Mouse (Mus musculus) ovary, postnatal 14 days (tissue): ENCODE measurements at regions not wholly inside any gene's neighbourhood (a gene's known extent, or its start where the extent isn't known, plus 50 kb on each side); places are given as distances from the start of the nearest gene placed in this dataset.
A peak's percentile ranks its signal among the peaks of the same experiment; 100 is the strongest.

ENCODE experiments used
- DNase-seq: peaks from one replicate; pipeline ENCODE4 v3.0.0; 2022; ENCODE audit warnings: low spot score

DNA sequence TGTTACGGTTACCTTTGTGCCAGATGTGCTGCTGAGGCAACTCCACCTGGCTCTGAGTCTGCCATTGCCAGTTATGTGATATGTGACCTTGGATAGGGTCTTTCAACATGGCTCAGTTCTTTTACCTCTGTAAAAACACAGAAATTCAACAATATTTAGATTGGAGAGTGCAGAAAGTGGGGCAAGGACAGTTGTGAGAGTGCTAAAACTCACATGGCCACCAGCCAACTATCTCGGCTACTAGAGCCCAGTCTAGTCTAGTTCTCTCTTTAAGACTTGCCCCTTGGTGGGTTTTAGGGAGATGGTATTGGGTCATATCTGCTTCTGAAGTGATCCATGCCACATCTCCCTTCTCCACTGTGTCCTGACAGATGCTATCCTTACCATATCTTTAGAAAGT lies 233.0 kb downstream of the Phf14 start:
- DNase-seq = no peak

DNA sequence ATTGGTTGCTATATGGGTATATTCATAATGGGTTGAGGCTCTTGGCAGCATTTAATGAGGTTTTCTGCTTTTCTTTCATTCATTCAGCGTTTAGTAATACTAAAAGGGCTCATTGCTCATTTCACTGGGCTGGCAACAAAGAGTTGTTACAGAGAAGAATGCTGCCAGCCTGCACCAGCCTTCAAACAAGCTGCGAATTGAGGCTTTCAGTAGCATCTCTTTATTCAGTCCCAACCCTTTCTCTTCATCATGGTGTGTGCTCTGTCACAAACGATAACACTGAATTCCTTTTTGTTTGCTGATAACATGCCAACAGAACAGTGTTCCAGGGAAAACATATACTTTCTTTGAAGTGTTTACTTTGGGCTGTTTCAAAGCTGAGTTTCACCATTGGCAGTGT lies 237.6 kb downstream of the Phf14 start:
- no peak for DNase-seq

DNA sequence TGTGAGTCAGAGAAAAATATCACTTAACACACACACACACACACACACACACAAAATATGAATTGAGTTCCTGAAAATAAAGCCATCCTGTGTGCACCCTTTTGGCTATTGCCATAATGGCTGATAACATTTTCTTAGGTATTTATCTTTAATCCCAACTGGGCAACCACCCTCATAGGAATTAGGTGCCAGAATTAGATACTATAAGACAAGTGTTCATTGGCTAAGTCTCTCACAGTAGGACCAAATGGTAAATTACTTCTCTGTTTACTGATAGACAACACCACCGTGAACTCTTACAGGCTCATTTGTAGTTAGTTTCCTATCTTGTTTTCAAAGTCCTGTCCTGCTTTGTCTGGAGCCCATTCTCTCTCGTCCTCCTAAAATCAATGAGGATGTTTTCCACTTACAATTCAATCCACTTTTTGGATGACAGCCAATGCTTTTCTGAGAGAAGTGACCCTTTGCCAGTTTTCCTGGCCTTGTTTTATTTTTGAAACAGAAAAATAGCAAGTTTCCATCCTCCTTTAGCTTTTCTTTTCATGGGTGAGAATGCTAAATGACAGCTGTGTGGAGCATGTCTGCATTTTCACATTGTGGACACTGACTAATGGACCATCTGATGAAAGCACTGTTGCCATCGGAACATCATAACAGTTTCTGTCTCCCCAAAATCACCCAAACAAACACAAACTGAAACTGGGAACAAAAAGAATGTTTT lies 243.2 kb downstream of the Phf14 start:
- DNase-seq = no peak

DNA sequence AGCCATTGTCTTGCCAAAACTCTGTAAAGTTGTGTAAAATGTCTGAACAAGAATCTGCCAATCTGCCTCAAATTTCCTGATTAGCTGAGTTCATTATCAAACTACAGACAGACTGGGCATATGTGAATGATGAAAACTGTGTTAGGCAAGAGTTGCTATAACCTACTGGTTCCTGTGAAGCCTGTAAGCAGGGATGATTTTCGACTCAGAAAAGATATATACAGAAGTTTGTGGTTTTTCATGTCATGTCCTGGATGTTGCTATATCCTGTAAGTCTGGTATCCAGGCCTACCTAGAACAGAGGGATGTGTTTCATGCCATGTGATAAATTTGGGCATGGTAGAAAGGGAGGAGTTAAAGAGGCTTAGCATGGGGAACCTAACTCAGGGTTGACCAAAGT lies 256.4 kb downstream of the Phf14 start:
- DNase-seq = no peak

DNA sequence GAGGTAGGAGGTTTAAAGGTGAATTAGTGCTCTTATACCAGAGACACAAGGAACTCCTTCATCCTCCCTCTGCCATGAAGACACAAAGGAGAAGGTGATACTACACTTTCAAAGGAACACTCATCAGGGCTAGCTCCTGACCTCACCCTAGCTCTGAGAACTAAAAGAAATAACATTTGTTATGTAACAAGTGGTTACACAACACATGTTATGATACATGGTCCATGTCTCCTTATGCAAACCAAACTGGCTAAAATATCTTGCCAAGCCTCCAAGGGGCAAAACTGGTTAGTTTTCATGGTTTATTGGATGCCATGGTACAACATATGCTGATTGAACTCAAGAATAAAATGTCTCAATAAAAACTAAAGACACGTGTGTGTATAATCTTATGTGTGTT lies 260.9 kb downstream of the Phf14 start:
- DNase-seq = no peak

DNA sequence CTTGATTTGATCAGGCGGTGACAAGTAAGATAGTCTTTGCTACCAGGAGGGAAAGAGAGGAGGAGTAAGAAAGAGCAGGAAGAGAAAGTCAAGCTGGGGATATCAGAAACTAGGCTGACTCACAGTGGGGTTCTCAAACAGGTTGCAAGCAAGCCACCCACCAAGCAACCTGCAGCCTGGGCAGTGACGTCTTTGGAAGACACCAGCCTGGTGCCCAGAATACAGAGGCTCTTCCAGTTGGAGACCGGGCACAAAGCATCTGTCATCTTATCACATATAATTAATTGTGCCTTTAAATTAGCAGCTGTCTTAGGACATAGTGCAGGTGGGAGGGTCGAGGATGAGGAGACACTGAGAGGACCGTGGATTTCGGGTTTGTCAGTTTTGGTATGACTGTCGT lies 261.8 kb downstream of the Phf14 start:
- no peak for DNase-seq

DNA sequence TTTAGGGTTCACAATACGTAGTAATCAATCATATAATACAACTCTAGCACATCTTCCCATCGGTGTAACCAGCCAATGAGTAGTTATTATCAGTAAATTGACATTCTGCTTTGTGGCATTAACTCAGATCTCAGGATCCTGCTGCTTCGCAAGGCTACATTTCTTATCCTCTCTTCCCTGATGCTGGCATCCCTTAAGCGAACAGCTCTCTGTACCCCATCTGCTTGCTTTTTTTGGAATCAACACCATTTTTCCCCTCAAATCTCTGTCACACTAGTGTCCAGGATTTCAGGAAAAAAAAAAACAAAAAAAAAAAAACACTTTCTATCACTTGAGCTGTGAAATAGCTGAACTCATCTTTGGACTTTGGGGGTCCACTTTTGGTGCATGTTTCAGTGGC lies 263.1 kb downstream of the Phf14 start:
- DNase-seq = no peak

DNA sequence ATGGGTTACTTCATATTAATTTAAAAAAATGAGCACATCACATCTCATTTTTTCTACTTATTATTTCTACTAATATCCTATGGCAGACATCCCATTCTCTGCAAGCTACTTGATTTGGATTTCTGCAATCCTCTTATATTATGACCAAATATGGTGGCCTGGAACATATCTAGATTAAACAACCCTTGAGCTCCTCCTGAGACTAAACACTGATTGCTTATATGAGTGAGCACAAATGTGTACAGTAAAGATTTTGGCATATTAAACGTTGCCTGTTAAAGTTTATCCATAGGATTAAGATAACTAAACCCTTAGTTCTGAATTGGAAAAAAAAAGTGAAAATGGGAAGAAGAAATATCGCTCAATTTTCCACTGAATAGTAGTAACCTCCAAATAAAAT lies 263.6 kb downstream of the Phf14 start:
- DNase-seq = no peak

DNA sequence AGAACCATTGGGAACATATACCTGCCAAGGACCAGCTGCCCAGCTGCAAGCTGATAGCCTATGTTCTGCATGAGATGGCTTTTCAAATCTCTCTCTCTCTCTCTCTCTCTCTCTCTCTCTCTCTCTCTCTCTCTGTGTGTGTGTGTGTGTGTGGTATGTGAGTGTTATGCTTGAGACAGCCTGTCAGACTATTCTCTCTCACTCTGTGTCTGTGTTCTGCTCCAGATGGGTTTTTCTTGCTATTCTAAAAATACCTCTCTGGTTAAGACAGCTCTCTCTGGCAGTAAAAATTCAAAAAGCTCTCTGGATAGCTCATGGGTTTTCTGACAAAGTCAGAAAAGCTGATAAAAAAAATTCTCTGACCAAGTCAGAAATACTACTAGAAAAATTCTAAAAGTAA lies 270.4 kb downstream of the Phf14 start:
- no peak for DNase-seq

DNA sequence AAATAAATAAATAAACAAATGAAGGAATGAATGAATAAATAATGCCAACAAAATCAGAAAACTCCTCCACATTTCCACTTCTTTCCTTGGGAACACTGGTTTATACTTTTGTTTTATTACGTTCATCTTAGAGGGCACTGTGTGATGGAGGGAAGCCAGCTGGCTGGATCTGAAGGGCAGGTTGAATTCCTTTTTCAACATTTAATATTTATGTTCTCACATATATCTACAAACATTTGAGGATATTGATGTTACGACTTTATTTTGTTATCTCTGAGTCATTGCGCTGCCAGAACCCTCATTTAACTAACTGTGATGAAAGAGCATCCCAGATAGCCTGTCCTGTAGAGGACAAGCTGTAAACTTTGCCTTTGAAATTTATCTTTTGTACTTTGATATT lies 273.3 kb downstream of the Phf14 start:
- no peak for DNase-seq

DNA sequence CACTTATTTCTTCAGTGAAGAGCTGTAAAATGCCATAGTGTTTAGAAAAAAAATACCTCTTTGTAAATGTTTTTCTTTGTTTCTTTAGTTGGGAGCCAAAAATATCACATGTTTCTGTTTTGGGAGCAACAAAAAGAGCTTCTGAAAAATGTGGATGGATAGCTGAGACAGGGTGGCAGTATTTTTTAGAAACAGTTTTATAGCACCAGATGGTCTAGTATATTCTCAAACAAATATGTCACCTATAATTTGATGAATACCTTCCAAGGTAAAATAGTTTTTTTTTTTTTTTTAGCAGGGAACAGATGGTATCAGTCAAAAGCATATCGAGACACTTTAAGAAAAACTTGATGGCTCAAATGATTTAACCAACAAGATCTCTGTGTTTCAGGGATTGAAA lies 302.6 kb downstream of the Phf14 start:
- no peak for DNase-seq

DNA sequence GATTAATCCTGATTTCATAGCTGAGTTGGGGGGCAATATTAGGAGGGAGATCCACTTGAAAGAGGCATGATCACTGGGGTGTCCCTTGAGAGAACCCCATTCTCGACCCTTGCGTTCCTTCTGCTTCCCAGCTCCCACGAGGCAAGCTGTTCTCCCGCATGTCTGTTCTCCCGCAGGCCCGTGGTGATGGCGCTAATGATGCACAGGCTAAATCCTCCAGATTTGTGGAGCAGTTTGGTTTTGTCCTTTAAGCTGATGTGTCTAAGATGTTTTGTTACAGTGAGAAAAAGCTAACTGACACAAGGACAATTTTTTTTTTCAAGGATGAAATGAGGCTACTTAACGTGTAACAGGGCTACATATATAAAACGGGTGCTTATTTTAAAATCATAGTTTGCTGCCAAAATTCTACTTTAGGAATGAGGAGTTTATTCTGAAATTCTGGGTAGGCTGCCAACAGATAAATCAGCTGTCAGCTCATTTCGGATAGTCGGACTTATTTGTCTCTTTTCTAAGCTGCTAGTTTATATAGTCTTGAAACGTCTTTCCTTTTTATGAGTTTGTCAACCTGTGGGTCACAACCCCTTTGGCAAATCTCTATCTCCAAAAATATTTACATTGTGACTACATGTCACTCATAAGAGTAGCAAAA lies 307.0 kb downstream of the Phf14 start:
- DNase-seq = no peak

DNA sequence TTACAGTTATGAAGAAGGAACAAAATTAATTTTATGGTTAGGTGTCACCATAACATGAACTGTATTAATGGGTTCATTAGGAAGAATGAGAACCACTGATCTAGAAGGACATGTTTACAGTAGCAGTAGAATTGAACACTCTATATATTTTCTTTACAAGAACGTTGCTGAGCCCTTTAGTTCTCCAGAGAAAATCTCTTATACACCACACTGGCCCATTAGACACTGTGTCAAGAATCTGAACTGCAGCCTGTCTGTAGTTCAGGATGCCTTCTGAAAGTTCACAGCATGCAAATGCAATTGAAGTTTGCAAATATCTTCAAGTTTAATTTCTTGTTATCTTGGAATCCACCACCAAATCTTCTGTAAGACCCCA lies 307.6 kb downstream of the Phf14 start:
- no peak for DNase-seq

DNA sequence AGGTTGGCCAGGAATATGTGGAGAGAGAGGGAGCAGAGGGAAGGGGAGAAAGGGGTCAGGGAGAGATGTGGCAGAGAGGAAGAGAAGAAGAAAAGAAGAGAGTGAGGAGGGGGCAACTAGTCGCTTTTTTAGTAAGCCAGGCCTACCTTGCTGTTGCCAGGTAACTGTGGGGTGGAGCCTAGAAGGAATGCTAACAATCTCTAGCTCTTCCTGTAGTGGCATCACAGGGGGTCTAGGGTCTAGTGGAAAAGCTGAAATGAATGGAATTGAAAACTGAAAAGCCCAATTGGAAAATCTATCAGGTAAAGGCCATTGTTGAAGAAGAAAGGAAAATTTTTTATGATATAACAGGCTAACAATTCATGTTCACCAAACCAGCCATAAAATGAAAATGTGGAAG lies 336.5 kb downstream of the Phf14 start:
- no peak for DNase-seq

DNA sequence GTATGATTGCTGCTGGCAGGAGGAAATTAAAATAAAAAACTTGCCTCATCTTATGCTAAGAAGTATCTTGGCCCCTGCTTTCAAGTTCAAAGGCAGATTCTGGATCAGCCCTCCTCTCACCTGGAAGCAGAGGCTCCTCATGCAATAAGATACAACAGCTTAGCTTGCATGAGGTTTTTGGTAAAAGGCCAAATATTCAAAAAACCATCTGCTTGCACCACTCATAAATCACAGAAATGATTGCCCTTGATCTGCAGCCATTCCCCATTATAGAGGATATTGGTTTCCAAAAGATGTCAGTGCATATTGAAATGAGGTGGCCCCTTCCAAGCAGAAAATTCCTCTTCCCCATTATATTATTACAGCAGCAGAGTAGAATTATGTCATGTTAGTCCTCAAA lies 340.4 kb downstream of the Phf14 start:
- no peak for DNase-seq

DNA sequence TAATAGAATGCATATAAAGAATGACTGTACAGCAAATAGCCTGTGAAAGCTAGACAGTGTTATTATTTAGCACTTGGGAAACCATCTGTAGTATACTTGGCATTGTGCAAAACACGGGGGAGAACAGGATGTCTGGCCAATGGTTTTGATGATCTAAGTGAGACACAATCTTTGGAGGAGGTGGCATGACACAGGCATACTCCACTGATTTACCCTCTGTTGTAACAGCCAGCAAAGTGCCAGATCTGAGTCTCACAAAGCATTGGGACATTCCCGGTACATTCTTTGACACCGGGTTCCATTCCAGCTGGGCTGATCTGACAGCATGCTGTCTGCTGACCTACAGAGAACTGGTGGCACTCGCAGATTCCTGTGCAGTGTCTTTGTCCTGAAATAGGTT lies 341.0 kb downstream of the Phf14 start:
- DNase-seq = no peak

DNA sequence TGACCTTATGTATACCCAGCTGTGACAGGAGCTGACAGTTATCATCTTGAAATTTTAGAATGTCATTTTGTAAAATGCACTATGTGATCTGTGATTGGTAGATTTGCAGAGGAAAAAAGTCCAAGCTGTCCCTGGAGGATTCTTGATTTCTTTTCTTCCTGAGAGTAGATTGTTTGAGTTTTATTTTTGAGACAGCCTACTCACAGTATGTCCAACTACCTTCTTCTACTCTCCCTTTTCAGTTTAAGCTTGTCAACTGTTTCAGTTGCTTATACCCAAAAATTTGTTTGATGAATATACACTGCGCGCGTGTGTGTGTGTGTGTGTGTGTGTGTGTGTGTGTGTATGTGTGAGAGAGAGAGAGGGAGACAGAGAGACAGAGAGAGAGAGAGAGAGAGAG lies 346.9 kb downstream of the Phf14 start:
- no peak for DNase-seq

DNA sequence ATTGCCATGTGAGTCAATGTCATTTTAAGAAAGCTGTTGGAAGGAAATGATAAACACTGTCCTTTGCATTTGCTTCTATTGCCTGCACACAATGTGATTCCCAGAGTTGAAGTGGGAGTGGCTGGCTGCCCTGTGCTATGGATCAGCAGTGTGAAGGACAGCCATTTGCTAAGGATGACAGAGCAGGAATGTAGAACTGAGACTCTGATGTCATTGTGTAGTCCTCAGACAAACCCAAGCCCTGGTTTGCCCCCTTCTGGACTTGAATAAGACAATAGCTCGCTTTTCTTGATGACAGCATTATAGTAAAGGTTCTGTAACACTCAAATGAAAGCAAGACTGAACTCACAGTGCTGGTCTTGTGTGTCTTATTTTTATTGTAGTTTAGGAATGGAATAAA lies 347.8 kb downstream of the Phf14 start:
- DNase-seq = no peak

DNA sequence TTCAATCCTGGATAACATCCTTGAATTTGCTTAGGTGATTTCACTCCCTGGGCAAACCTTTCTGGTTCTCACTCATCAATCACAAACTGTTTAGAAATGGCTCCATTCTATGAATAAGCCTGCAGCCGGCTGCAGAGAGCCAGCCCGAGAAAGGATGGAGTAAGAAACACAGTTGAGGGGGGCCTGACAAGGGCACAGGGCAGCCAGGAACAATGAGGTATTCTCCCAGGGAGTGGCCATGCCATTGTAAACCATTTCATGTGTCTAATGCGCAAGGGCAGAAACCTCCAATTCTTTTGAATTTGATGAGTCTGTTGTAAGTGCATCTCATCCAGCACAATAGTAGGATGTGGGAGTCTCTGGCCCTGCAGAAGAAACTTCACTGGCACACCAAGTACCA lies 350.7 kb downstream of the Phf14 start:
- no peak for DNase-seq

DNA sequence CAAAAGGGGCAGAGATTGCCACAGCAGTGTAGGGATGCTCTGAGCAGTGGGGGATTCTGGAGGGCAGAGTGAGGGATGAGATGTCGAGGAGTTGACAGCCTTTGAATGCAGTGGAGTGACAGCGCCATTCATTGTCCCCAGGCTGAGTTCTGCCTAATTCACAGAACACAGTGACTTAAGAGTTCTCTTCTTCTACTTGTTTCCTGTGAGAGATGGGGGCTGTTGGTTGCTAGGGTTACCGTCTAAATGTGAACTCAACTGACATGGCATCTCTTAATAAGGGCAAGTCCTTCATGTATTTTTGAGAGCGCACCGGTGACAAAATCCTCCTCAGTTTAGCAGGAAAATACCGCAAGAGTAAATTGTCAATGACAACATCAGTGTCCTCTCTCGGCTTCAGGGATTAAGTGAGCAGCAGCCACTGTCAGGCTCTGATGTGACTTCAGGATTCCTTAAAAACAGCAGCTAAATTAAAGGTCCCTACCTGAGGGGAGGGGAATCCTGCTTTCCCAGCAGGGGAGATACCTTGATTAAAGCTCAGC lies 351.4 kb downstream of the Phf14 start:
- no peak for DNase-seq

DNA sequence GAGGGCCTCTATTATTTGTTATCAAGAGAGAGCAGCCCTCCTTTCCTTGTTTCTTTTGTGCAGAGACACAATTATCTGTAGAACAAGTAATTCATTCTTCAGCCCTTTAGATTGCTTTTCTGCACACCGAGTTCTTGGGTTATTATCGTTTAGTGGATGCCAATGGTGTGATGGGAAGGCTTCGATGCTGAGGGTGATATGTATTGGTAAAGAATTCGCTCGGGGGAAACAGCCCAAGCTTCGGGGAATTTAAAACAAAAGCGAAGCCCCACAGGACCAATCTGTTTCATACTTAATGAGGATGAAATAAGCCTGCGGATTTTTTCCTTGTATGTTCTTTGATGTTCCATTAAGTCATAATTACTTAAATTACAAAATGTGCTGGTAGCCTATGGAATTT lies 352.0 kb downstream of the Phf14 start:
- DNase-seq = no peak

DNA sequence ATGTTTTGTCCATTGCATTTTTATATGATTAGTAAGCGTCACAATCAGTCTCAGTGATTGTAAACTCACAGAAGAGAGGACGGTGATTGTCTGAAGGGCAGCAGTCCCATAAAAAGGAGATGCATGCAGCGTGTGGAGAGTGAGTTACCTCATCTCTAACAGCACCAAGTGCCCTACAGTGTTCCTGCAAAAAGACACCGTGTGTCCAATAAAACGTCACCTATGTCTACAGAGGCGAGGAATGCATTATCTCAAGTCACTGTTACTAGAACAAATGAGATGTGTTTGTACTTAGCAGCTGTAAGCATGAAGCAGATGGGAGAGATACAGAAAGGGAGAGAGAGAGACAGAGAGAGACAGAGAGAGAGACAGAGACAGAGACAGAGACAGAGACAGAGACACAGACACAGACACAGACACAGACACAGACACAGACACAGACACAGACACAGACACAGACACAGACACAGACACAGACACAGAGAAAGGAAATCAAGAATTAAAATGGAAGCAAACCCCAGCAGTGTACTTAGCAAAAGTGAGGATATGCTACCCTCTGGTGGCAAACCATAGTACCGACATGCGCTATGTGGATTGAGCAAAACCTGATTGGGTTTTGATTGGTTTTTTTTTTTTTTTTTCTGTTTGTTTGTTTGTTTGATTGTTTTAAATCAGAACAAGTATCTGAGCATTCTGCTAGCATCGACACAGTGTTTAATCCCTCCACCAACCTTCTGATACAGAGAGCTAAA lies 352.9 kb downstream of the Phf14 start:
- peak; percentile 30 for DNase-seq
